Mouse (Mus musculus) MN1 (cell line): Measurements from ENCODE around the gene Smtn.

Experiments
- DNase-seq: peaks from one replicate; pipeline ENCODE4 v3.0.0-alpha.2; 2016; ENCODE audit warnings: low spot score

Gene Smtn

GRCm38 (mm10) chr11:3527766-3528165 lies 12.6 kb downstream of the Smtn start:
- DNase-seq, result no peak

DNA sequence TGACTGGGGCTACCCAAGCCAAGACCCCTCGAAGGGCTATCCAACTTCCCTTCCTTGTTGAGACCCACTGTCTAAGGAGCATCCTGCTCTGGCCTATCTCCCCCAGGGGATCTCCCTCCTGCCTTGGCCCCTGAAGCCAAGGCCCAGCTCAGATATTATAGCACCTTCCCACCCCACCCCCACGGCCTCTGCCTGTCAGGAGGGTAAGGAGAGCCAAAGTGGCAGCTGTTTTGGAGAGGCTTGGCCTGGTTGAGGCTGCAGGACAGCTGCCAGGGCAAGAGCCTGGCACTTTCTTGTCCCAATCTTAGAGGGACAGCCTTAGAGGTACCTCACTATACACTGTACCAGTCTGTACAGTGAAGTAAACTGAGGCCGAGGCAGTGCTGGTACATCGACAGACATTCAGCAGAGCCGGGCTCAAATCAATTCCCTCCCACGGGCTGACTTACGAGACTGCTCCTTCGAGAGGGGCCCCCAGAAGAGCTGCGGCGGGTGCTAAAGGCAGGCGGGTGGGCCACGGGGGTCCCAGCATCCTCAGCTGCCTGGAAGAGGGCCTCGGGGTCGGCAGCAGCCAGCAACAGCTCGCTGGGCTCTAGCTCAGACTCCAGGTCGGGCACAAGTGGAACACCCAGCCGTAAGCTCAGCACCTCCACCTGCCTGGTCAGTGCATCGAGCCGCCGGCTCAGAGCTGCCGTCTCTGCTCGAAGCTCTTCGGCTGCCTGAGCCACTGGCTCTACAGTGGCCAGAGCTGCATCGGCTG lies 13.3 kb downstream of the Smtn start:
- DNase-seq, result no peak

DNA sequence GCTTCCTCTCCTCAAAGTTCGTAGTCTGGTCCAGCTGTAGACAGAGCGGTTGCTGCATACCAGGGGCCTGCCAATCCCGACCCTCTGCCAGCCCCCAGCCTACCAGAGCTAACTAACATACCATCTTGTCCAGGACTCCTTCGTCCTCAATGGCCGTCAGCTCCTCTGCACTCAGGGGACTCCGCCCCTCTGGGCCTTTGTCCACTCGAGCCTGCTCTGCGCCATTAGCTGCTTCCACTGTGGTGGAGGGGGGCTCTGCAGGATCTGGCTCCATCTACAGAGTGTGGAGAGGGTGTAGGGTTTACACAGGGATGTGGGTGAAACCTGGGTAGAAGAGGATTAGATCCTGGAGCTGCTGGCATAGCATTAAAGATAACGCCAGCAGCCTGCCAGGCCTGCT lies 14.2 kb downstream of the Smtn start:
- no peak for DNase-seq

DNA sequence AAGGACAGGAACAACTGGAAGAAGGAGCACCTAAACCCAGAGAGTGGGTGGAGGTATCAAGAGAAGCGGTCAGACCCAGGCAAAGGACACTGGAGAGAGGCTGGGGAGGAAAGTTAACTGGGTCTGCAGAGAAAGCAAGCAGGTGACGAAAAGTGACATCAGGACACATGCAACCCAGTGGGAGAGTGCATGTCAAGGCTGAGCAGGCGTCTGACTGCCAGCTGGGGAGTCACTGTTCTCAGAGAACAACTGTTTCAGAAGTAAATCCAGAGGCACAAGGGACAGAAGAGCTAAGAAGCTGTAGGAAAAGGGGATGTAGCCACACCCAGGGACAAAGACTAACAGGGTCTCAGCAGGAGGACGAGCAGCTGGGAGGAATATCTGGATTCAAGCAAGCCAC lies 14.9 kb downstream of the Smtn start:
- no peak for DNase-seq

GRCm38 (mm10) chr11:3523840-3524582 lies 16.4 kb downstream of the Smtn start:
- no peak for DNase-seq

GRCm38 (mm10) chr11:3522285-3523000 lies 18.0 kb downstream of the Smtn start:
- no peak for DNase-seq

DNA sequence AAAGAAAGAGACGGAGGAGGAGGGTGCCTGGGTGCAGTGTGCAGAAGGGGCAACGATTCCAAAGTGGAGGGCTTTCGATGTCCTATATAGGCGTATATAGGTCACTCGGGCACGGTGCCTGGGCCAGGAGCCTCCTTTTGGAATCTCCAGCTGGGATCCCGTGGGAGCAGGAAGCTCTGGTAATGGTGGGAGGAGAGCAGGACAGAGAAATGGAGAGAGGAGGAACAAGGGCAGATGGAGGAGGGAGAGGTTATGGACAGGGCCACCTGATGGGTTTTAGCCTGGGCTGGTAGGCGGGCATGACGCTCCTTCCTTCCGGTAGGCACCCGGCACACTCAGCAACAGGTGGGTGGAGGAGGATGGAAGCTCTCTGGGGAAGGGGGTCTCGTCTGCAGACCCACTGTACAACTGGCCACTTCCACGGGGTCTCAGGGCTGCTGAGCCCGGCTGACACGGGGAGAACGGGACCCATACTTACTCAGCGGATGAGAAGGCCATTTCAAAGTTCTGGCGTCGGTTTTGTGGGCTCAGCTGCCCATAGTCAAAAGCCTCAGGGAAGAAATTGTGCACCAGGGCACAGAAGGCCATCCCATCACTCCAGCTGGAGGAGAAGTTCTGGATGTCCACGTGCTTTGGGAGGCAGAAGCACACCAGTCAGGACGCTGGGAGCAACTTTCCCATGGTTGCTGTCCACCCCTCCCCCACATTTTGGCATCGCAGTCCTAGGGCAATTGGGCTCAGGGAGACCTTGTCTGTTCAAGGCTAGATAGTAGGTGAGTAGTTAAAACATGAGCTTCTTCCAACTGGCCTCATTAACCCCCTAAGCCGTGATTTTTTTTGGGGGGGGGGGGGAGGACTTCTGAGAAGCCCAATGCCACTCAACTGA lies 18.8 kb downstream of the Smtn start:
- DNase-seq, result no peak

DNA sequence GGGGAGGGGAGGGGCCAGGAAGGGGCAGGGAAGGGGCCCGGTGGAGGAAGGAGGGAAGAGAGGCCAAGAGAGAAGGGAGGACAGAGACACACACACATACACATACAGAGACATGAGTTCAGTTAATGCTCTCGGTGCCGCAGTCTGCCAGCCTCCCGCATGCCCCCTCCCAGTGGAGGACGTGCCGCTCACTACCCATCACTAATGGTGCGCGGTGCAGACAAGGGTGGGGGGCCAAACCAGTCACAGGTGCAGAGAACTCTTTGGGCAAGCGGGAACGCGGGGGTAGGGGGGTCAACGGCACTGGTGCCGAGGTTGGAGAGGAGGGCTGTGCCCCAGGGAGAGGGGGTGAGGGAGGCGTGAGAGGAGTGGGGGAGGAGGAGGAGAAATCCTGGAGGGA lies 19.5 kb downstream of the Smtn start:
- DNase-seq, result no peak

DNA sequence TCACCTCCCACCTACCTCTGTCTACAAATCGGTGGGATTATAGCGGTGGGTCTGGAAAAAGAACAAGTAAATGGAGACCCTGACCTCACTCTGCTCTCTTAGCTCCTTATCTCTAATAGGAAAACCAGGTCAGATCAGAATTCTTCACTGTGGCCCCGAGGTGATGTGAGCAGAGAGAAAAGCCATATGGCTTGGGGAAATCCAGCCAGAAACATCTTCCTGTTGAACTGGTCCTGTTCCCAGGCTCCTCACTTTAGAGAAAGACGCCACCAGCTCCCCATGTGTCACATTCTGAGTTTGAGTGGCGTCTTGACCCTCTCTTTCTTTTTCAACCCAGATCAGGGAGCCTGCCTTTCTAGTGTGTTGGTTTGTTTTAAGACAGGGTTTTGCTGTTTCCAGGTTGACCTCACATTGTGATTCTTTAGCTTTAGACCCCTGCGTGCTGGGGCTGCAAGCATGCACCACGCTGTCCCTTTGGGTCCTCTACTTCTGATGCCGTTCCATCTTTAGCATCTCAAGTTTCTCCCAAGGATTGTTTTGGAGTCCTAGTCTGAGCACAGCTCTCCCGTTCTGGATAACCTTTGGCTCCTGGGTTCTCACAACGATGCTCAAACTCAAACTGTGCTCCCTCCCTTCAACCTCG lies 20.5 kb downstream of the Smtn start:
- DNase-seq, result no peak

DNA sequence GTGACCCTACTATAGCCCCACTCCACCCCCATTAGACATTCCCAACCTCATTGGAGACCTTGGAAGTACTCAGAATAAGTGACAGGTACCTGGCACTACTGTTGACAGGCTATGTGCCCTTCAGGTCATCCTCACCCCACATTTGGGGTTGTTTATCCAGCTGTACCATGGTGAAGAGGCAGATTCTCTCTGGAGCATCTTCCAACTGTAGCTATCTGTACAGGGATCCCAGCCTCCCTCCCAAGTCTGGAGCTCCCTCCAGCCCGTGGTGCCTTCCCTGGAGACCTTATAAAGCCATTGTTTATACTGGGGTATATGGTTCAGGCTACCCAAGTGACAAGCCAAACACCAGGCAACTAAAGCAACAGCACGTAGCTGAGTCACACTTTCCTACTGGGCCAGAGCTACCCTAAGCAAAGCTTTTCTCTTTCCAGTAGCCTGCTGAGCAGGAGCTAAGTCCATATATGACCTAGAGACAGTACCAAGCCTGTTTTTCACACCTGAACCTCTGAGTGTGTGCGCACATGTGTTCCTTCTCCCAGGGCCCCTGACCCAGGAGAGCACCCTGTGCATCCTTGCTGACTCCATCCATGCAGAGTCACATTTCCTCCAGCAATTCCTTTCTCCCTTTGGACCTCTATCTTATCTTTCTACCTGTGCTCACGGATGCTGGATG lies 21.2 kb downstream of the Smtn start:
- no peak for DNase-seq

DNA sequence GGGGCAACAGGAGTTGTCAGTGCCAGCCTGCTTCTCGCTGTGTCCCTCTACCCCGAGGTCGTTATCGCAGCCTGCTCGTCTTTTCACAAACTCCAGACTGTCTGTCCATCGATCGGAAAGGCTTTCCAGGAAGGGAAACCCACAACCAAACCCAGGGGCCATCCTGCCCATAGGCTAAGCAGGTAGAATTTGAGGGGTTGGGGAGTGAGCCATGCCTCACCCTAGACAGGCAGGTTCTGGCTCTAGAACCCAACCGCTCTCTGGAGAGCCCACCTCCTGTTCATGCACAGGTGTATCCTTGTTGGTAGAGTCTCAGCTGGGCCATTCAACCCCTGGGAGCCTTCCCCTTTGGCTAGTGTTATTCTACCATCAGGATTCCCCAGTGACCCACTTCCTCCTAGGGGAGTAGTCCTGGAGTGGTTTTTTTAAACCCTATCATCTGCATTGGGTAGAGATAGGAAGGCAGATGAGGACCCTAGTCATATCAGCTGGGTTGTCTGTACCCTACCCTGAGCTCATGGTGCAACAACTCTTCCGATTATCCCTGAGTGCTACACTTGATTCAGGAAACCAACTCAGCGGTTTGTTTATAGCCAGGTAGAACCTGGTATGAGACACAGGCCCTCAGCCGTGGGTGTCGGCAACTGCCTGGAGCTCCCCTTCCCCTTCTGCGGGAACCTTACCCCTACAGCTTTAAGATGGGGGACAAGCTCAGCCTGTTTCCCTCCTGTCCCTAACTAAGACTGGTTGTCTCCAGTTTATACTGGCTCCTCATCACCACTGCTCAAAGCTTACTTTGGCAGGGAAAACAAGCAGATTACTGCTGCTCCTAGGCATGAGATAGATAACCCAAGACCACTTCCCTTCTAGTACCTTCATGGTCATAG lies 22.3 kb downstream of the Smtn start:
- no peak for DNase-seq

- DNase-seq, result no peak
These were observed 23.3 kb downstream of the Smtn start for GRCm38 (mm10) chr11:3516859-3517845.

DNA sequence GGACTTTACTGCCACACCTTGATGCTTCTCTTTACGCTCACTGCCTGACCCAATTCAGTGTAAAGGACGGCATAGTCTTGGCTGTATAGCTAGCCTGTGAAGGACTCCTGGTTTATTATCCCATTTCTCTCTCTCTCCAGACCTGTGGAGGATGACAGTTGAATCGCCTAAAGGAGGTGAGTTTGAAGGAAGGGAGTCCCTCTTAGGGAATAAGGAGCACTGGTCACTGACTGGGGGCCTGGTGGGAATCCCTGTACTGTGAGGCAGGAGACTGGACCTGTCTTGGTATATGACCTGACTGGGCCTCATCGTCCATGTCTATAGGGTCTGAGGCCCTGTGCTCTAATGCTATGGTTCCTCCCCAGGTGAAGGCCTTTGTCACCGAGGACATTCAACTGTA lies 24.3 kb downstream of the Smtn start:
- no peak for DNase-seq

GRCm38 (mm10) chr11:3515637-3516036 lies 24.8 kb downstream of the Smtn start:
- no peak for DNase-seq

- DNase-seq, result peak; percentile 27
These were observed 25.2 kb downstream of the Smtn start for GRCm38 (mm10) chr11:3515216-3515615.

DNA sequence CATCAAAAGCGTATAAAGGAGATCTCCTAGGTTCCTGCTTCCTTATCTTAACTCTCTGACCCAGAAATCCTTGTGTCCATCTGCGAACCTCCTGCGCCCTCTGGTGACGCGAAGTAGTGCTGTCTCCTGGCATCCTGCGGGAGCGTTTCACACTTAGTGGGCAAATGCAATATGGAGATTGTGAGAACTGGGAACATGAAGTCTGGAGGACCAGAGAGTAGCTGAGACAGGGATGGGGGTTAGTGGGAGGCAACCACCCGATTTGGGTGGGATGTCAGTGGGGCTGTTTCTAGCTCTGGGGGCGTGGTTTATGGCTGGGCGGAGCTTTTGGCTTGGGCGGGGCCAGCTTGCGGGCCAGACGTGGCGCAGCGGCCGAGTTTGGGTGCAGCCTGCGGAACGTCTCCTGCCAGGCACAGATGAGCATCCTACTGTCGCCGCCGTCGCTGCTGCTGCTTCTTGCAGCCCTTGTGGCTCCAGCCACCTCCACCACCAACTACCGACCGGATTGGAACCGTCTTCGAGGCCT lies 25.8 kb downstream of the Smtn start, which contains the start of gene Selenom:
TSS of gene Selenom (plus strand) at position 156 of the 526 bp plus-strand sequence.
- DNase-seq, result peak; percentile 93

DNA sequence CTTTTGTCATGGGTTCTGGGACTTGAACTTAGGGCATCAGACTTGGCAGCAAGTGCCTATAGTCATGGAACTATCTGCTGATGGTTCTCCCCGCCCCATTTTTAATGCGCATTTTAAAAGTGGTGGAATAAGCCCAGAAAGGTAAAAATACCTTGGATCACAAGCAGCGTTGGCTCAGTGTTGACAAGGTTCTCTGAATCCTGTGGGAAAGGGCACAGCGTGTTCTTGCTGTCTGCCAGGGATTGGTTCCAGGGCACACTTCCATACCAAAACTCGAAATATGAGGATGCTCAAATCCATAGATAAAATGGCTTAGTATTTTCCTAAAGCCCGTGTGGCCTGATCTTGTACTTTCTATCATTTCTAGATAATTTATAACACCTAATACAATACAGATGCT lies 27.1 kb downstream of the Smtn start:
- DNase-seq, result no peak

- DNase-seq, result no peak
These were observed 30.1 kb downstream of the Smtn start for GRCm38 (mm10) chr11:3510321-3510720.
